Mouse (Mus musculus) layer of hippocampus, postnatal 25 days (tissue): Measurements from ENCODE around the gene Gm20903. TPM values are rescaled to one million over a fixed set of nuclear protein-coding genes. Genes with fewer than 3 reads are reported as not detected.
"Not testable (repeated sequence)": the region's sequence is repeated elsewhere in the genome, so short reads cannot be mapped to it uniquely, and the experiment has no call there.

Experiments used
- DNase-seq, 2 experiments: peaks; one replicate each; pipeline ENCODE4 v3.0.0; 2022; ENCODE audit warnings: mixed read lengths in 2 of 2, low spot score in 1 of 2; ENCODE audit errors: extremely low spot score in 1 of 2
- total RNA-seq, 2 experiments: library from RNA; stranded (reverse); gene quantifications; 2 replicates each; pipeline ENCODE4 v1.2.3; 2021

Gm20903 gene
- not detected for total RNA-seq

GRCm38 (mm10) chrY:73669015-73669414, at the start of gene Gm20903:
Gm20903 (plus strand) TSS chrY:73669315.
- not testable (repeated sequence) for DNase-seq
